Mouse (Mus musculus) embryonic facial prominence, embryonic 14.5 days (tissue): Measurements from ENCODE around the gene Phactr2. TPM values are rescaled to one million over a fixed set of nuclear protein-coding genes. Genes with fewer than 3 reads are reported as not detected.

Source experiments
- ATAC-seq: fragments of 200-750 bp; cut with Nextera tagmentation; 2 replicates; pipeline ENCODE4 v1.8.0; 2017; ENCODE audit warnings: low read depth, moderate number of reproducible peaks, moderate TSS enrichment
- DNase-seq: peaks from one replicate; pipeline ENCODE4 v3.0.0-alpha.2; 2015; ENCODE audit warnings: low spot score
- H3K27ac ChIP-seq: fragments of 300-500 bp; sonication (generic); replicated peaks from 2 replicates; pipeline ENCODE4 v1.5.1; 2014; ENCODE audit warnings: low read depth, mild to moderate bottlenecking, low read length, moderate library complexity
- H3K27me3 ChIP-seq: fragments of 300-500 bp; sonication (generic); replicated peaks from 2 replicates; pipeline ENCODE4 v1.6.1; 2014; ENCODE audit warnings: low read length; ENCODE audit not compliant: control insufficient read depth, insufficient read depth
- H3K36me3 ChIP-seq: fragments of 300-500 bp; sonication (generic); 2 replicates; pipeline ENCODE4 v1.6.1; 2014; ENCODE audit warnings: low read length, mixed read lengths; ENCODE audit not compliant: control insufficient read depth, insufficient read depth
- H3K4me1 ChIP-seq: fragments of 300-500 bp; sonication (generic); 2 replicates; pipeline ENCODE4 v1.6.1; 2014; ENCODE audit warnings: antibody characterized with exemption, low read length; ENCODE audit not compliant: control insufficient read depth, insufficient read depth
- H3K4me2 ChIP-seq: fragments of 300-500 bp; sonication (generic); 2 replicates; pipeline ENCODE4 v1.6.1; 2014; ENCODE audit warnings: low read depth, mild to moderate bottlenecking, low read length, moderate library complexity, mixed read lengths
- H3K4me3 ChIP-seq: fragments of 300-500 bp; sonication (generic); 2 replicates; pipeline ENCODE4 v1.5.1; 2014; ENCODE audit warnings: low read depth, mild to moderate bottlenecking, low read length
- H3K9ac ChIP-seq: fragments of 300-500 bp; sonication (generic); 2 replicates; pipeline ENCODE4 v1.6.1; 2014; ENCODE audit warnings: low read depth, mild to moderate bottlenecking, low read length, moderate library complexity, mixed read lengths
- H3K9me3 ChIP-seq: fragments of 300-500 bp; sonication (generic); 2 replicates; pipeline ENCODE4 v1.6.1; 2016; ENCODE audit warnings: low read length; ENCODE audit not compliant: control insufficient read depth
- WGBS: fragments of 180-500 bp; shearing (Covaris S2); extraction: QIAGEN DNeasy Blood & Tissue Kit; methylation state at CpG from one replicate; pipeline ENCODE4 v1.1.7; 2014; 5-methylcytosine and 5-hydroxymethylcytosine counted together
- polyA plus RNA-seq: library from polyadenylated mRNA; unstranded; fragments of >200 nt; fragmentation: Nextera tagmentation; extraction: Ambion mirVana; gene quantifications from 2 replicates; pipeline ENCODE4 v1.2.1, GENCODE M21; 2014

Gene Phactr2
- polyA plus RNA-seq, 1 experiment from 2014 or later, result 37.8 TPM

- peak overlapping the region; percentile 65 for H3K27ac ChIP-seq
- no peak overlapping the region for H3K4me2 ChIP-seq
- H3K36me3 ChIP-seq, result no peaks in the 10 kb centered on the region
- WGBS, result 58% methylated on average over 13 of the region's 13 CpGs
- H3K9me3 ChIP-seq, result no peaks in the 10 kb centered on the region
- H3K4me1 ChIP-seq, result peaks cover 18% of the 10 kb centered on the region
- no peak overlapping the region for H3K4me3 ChIP-seq
- H3K27me3 ChIP-seq, result no peaks in the 10 kb centered on the region
- no peak overlapping the region for H3K9ac ChIP-seq
- peak; percentile 78 for ATAC-seq
- DNase-seq, result peak; percentile 83
These were observed 170.6 kb downstream of the Phactr2 start for GRCm38 (mm10) chr10:13303271-13304265.

- no peak overlapping the region for H3K4me2 ChIP-seq
- H3K27me3 ChIP-seq, result no peaks in the 10 kb centered on the region
- H3K9ac ChIP-seq, result no peak overlapping the region
- no peak overlapping the region for H3K4me3 ChIP-seq
- DNase-seq (no peak), ATAC-seq (no peak)
- H3K27ac ChIP-seq, result no peak overlapping the region
- H3K36me3 ChIP-seq, result no peaks in the 10 kb centered on the region
- no peaks in the 10 kb centered on the region for H3K9me3 ChIP-seq
- H3K4me1 ChIP-seq, result peaks cover 19% of the 10 kb centered on the region
- 89% methylated on average over 6 of the region's 6 CpGs for WGBS
These were observed 173.6 kb downstream of the Phactr2 start for GRCm38 (mm10) chr10:13300601-13301000.

- ATAC-seq, result no peak
- Histone ChIP-seq H3K9ac (no peak overlapping the region), H3K27me3 (no peaks in the 10 kb centered on the region), H3K27ac (no peak overlapping the region), H3K4me3 (no peak overlapping the region), H3K4me1 (peaks cover 19% of the 10 kb centered on the region), H3K36me3 (no peaks in the 10 kb centered on the region), H3K9me3 (no peaks in the 10 kb centered on the region), H3K4me2 (no peak overlapping the region)
- 80% methylated on average over 6 of the region's 6 CpGs for WGBS
- no peak for DNase-seq
These were observed 174.0 kb downstream of the Phactr2 start for GRCm38 (mm10) chr10:13300196-13300595.

DNA sequence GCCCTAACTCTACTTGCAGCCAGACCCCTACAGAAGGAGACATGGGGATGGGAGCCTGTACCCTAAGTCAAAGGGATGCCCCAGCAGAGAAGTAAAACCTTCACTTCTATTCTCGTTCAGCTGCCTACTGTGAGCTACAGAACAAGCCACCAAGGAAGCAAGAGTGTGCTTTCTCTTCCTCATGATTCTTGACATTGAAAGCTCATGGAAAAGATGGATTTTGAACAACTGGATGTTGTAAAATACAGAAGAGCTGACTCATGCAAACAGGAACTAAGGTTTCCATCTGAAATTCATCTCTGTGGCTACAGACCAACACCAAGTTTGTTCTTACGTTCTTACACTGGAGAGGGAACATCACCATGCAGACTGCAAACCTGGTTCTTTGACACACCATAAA lies 179.3 kb downstream of the Phactr2 start:
- Histone ChIP-seq H3K9me3 (no peaks in the 10 kb centered on the region), H3K27ac (peak overlapping the region; percentile 56), H3K4me2 (no peak overlapping the region), H3K36me3 (peaks cover 4% of the 10 kb centered on the region; the same call in 1 of the 2 replicates), H3K4me1 (peaks cover 11% of the 10 kb centered on the region; the same call in 1 of the 2 replicates), H3K4me3 (no peak overlapping the region), H3K9ac (no peak overlapping the region), H3K27me3 (no peaks in the 10 kb centered on the region)
- WGBS, result 72% methylated on average over 2 of the region's 2 CpGs
- DNase-seq, result no peak
- ATAC-seq, result no peak

DNA sequence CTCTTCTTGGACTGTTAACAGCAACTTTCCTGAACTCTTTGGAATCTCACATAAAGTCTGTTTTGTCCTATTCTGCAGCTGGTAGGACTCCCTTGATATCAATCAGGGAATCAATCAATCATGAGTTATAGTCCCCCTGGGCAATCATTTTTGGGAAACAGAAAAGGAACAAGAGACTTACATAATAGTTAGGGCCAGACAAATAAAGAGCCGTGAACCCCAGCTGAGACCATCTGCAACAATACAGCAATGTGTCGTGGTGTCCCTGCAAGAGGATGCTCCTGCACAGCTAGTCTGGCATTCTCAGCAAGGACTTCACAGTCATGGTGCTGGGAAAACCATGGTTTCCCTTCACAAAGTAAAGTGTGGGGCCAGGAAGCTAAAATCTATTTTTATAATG lies 182.2 kb downstream of the Phactr2 start:
- Histone ChIP-seq H3K36me3 (peaks cover 15% of the 10 kb centered on the region; the same call in 1 of the 2 replicates), H3K4me3 (no peak overlapping the region), H3K4me2 (no peak overlapping the region), H3K27me3 (no peaks in the 10 kb centered on the region), H3K27ac (no peak overlapping the region), H3K9me3 (no peaks in the 10 kb centered on the region), H3K4me1 (peaks cover 11% of the 10 kb centered on the region; the same call in 1 of the 2 replicates), H3K9ac (no peak overlapping the region)
- DNase-seq (no peak), ATAC-seq (no peak)
- 46% methylated on average over 2 of the region's 2 CpGs for WGBS

GRCm38 (mm10) chr10:13289252-13289961 lies 184.8 kb downstream of the Phactr2 start:
- DNase-seq, result no peak
- Histone ChIP-seq H3K27me3 (no peaks in the 10 kb centered on the region), H3K4me1 (0 out of 2 replicates have a peak, but pooled peaks cover 2% of the 10 kb centered on the region), H3K27ac (no peak overlapping the region), H3K9ac (no peak overlapping the region), H3K9me3 (no peaks in the 10 kb centered on the region), H3K4me3 (no peak overlapping the region), H3K36me3 (peaks cover 17% of the 10 kb centered on the region; the same call in 1 of the 2 replicates), H3K4me2 (no peak overlapping the region)
- WGBS, result 78% methylated on average over 8 of the region's 8 CpGs
- ATAC-seq, result no peak

DNA sequence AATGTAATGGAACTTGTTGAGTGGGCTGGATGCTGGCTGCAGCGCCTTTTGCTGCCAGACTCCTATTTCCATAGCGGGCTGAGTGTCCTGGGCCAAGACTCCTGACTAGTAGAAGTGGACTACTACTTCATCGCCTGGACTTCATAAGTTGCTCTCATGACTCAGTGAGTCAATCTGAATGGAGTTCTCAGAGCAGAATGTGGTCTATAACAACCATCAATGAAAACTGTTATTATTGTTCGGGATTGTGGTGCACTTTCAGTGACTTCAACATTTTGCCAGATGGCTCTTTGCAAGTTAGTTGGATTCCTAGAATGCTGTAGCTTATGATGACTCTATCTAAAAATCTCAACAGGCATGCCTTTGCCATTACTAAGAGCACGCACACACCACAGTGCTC lies 185.9 kb downstream of the Phactr2 start:
- H3K4me3 ChIP-seq, result no peak overlapping the region
- H3K4me1 ChIP-seq, result no peaks in the 10 kb centered on the region
- DNase-seq, result no peak
- WGBS, result 89% methylated on average over 5 of the region's 5 CpGs
- ATAC-seq, result no peak
- no peaks in the 10 kb centered on the region for H3K9me3 ChIP-seq
- H3K27ac ChIP-seq, result no peak overlapping the region
- H3K36me3 ChIP-seq, result peaks cover 18% of the 10 kb centered on the region; the same call in 1 of the 2 replicates
- H3K4me2 ChIP-seq, result no peak overlapping the region
- no peaks in the 10 kb centered on the region for H3K27me3 ChIP-seq
- no peak overlapping the region for H3K9ac ChIP-seq

DNA sequence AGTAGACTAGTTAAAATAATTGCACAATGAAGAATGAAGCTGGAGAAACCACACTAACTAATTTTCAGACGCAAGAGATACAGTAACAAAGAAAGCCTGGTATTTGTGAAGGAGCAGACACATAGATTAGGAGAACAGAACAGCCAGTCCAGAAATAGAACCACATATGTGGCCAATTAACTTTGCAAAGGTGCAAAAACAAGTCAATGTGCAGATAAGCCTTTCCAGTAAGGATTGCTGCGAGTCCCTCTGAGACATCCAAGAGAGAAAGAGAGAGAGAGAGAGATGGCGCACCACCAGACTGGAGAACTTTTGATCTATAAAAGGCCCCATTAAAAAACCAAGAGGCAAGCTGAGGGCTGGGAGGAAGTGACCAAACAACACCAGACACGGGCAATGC lies 190.8 kb downstream of the Phactr2 start:
- H3K4me3 ChIP-seq, result no peak overlapping the region
- peak; percentile 65 for DNase-seq
- no peaks in the 10 kb centered on the region for H3K9me3 ChIP-seq
- no peak; the same call in 1 of the 2 replicates for ATAC-seq
- no peak overlapping the region for H3K9ac ChIP-seq
- H3K36me3 ChIP-seq, result 0 out of 2 replicates have a peak, but pooled peaks cover 6% of the 10 kb centered on the region
- no peaks in the 10 kb centered on the region for H3K27me3 ChIP-seq
- no peaks in the 10 kb centered on the region for H3K4me1 ChIP-seq
- 34% methylated on average over 4 of the region's 4 CpGs for WGBS
- H3K4me2 ChIP-seq, result no peak overlapping the region
- H3K27ac ChIP-seq, result peak overlapping the region; percentile 33; the same call in 1 of the 2 replicates
